19 mouse cellular contexts compared by ENCODE assay signal in the genomic region with DNA sequence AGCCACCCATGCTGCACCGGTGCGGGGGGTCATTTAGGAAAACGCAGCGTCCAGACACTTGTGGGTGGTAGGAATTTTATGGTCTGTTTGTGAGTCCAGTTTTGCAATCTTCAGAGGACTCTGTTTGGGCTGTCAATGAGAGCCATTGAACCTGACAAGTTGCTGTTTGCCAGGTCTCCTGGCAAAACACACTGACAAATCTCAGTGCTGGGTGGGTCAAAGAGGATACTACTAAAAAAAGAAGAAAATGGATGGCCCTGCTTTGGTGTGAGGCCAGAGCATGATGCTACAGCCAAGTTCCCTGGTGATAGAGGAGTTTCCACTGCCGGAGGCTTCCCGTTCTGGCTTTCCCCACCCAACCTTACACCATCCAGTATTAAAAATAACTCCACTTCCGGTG. TPM values are rescaled to one million over a fixed set of nuclear protein-coding genes. Genes with fewer than 3 reads are reported as not detected.
DNase-seq lines count a peak whose midpoint lies in the region; ATAC-seq and TF ChIP-seq lines count a peak whose summit lies in the region.
"Had no signal": no experiment of that assay in that cellular context is flagged by ENCODE, and none has a peak within 500 bp of the region (broad histone marks: within the 10 kb centered on the region; RNA-seq: fewer than 3 reads in every experiment).

No protein-coding gene starts in this region.

- DNase-seq in adrenal gland, adult 2 months, result peak; percentile 15
- DNase-seq in adrenal gland, adult 18-20 months (ENCODE audit: low spot score in 2 of 2), result no peak
- peak; percentile 84 for DNase-seq in liver, adult 2 months (ENCODE audit: extremely low read depth, low read depth, low spot score)
- no peak for DNase-seq in liver, embryonic 11.5 days (ENCODE audit: low spot score)
- DNase-seq in heart, postnatal 14 days, result peak; percentile 5 to 23
- peak; percentile 67 for DNase-seq in lung, postnatal 10 days
- DNase-seq in forebrain, embryonic 11.5 days (ENCODE audit: low spot score), result no peak
- no peak for DNase-seq in limb, embryonic 10.5 days (ENCODE audit: low spot score)
- DNase-seq: adrenal gland, adult 8-10 months; cerebellum, adult 11-12 months; cerebellum, postnatal 36 days had no signal

- no peak overlapping the region for H3K9ac ChIP-seq in liver, adult 2 months (ENCODE audit: low read depth, low read length)
- no peak overlapping the region for H3K9ac ChIP-seq in liver, embryonic 11.5 days (ENCODE audit: low read depth, low read length)
- no peak overlapping the region for H3K9ac ChIP-seq in forebrain, embryonic 11.5 days (ENCODE audit: low read length)
- H3K9ac ChIP-seq: forebrain, embryonic 15.5 days; heart, embryonic 13.5 days; hindbrain, embryonic 12.5 days; kidney, embryonic 15.5 days; liver, embryonic 15.5 days had no signal

- ATAC-seq in liver, embryonic 11.5 days (replicated peaks; ENCODE audit: low FRiP score), result no peak
- no peak for ATAC-seq in forebrain, embryonic 11.5 days (replicated peaks; ENCODE audit: low FRiP score)
- ATAC-seq: forebrain, embryonic 15.5 days had no signal

- no peaks in the 10 kb centered on the region for H3K79me2 ChIP-seq in liver, adult 2 months (ENCODE audit: control insufficient read depth, insufficient read depth, low read length)

- no peak for TF ChIP-seq CTCF in liver, adult 2 months (IDR thresholded peaks at IDR 0.05; ENCODE audit: low read depth, low read length)

- peaks cover 13% of the 10 kb centered on the region for H3K4me1 ChIP-seq in liver, adult 2 months (ENCODE audit: control insufficient read depth, insufficient read depth, low read length)
- no peaks in the 10 kb centered on the region for H3K4me1 ChIP-seq in liver, embryonic 11.5 days (replicated peaks; ENCODE audit: control insufficient read depth, insufficient read depth, low read length)
- no peaks in the 10 kb centered on the region for H3K4me1 ChIP-seq in forebrain, embryonic 11.5 days (replicated peaks; ENCODE audit: control insufficient read depth, insufficient read depth, low read length)
- no peaks in the 10 kb centered on the region for H3K4me1 ChIP-seq in limb, embryonic 10.5 days
- H3K4me1 ChIP-seq: embryonic facial prominence, embryonic 10.5 days; forebrain, embryonic 15.5 days; heart, embryonic 13.5 days; hindbrain, embryonic 12.5 days; kidney, embryonic 15.5 days; liver, embryonic 15.5 days; midbrain, embryonic 10.5 days had no signal

- H3K27ac ChIP-seq in liver, adult 2 months (replicated peaks; ENCODE audit: insufficient read depth, low read depth, low read length), result no peak overlapping the region
- no peak overlapping the region for H3K27ac ChIP-seq in liver, embryonic 11.5 days (ENCODE audit: low read depth, low read length)
- no peak overlapping the region for H3K27ac ChIP-seq in forebrain, embryonic 11.5 days (ENCODE audit: low read depth, low read length)
- no peak overlapping the region for H3K27ac ChIP-seq in limb, embryonic 10.5 days
- H3K27ac ChIP-seq: embryonic facial prominence, embryonic 10.5 days; forebrain, embryonic 15.5 days; heart, embryonic 13.5 days; hindbrain, embryonic 12.5 days; kidney, embryonic 15.5 days; liver, embryonic 15.5 days; midbrain, embryonic 10.5 days had no signal

- H3K4me3 ChIP-seq in liver, adult 2 months (ENCODE audit: insufficient read depth, low read depth, low read length), result no peak overlapping the region
- H3K4me3 ChIP-seq in liver, embryonic 11.5 days (ENCODE audit: low read depth, low read length), result no peak overlapping the region
- H3K4me3 ChIP-seq in forebrain, embryonic 11.5 days (ENCODE audit: low read depth, low read length), result no peak overlapping the region
- no peak overlapping the region for H3K4me3 ChIP-seq in limb, embryonic 10.5 days
- H3K4me3 ChIP-seq: embryonic facial prominence, embryonic 10.5 days; forebrain, embryonic 15.5 days; heart, embryonic 13.5 days; hindbrain, embryonic 12.5 days; kidney, embryonic 15.5 days; liver, embryonic 15.5 days; midbrain, embryonic 10.5 days had no signal

- H3K9me3 ChIP-seq in liver, embryonic 11.5 days (ENCODE audit: control insufficient read depth, low read length), result no peaks in the 10 kb centered on the region
- H3K9me3 ChIP-seq in forebrain, embryonic 11.5 days (ENCODE audit: control insufficient read depth, low read length), result no peaks in the 10 kb centered on the region
- no peaks in the 10 kb centered on the region for H3K9me3 ChIP-seq in limb, embryonic 10.5 days (replicated peaks)
- H3K9me3 ChIP-seq: embryonic facial prominence, embryonic 10.5 days; forebrain, embryonic 15.5 days; heart, embryonic 13.5 days; hindbrain, embryonic 12.5 days; kidney, embryonic 15.5 days; liver, embryonic 15.5 days; midbrain, embryonic 10.5 days had no signal

- TF ChIP-seq POLR2A in liver, adult 2 months (IDR thresholded peaks at IDR 0.05; ENCODE audit: extremely low read depth, insufficient read depth, low read length), result no peak

- intact Hi-C loops in heart, postnatal 14 days (cut with DNase I), result no loop called here

- no peaks in the 10 kb centered on the region for H3K36me3 ChIP-seq in liver, adult 2 months (ENCODE audit: control insufficient read depth, insufficient read depth, low read length)
- H3K36me3 ChIP-seq in liver, embryonic 11.5 days (ENCODE audit: control insufficient read depth, insufficient read depth, low read length), result no peaks in the 10 kb centered on the region
- H3K36me3 ChIP-seq in forebrain, embryonic 11.5 days (ENCODE audit: control insufficient read depth, insufficient read depth, low read length), result no peaks in the 10 kb centered on the region
- H3K36me3 ChIP-seq in limb, embryonic 10.5 days, result no peaks in the 10 kb centered on the region
- H3K36me3 ChIP-seq: embryonic facial prominence, embryonic 10.5 days; forebrain, embryonic 15.5 days; heart, embryonic 13.5 days; hindbrain, embryonic 12.5 days; kidney, embryonic 15.5 days; liver, embryonic 15.5 days; midbrain, embryonic 10.5 days had no signal

- no peaks in the 10 kb centered on the region for H3K27me3 ChIP-seq in liver, adult 2 months (ENCODE audit: control insufficient read depth, insufficient read depth, low read length)
- no peaks in the 10 kb centered on the region for H3K27me3 ChIP-seq in liver, embryonic 11.5 days (replicated peaks; ENCODE audit: control insufficient read depth, insufficient read depth, low read length)
- H3K27me3 ChIP-seq in forebrain, embryonic 11.5 days (ENCODE audit: control insufficient read depth, insufficient read depth, low read length), result no peaks in the 10 kb centered on the region; the same call in 1 of the 2 replicates
- peaks cover 99% of the 10 kb centered on the region for H3K27me3 ChIP-seq in limb, embryonic 10.5 days (ENCODE audit: low read depth, poor library complexity, severe bottlenecking)
- H3K27me3 ChIP-seq: forebrain, embryonic 15.5 days; heart, embryonic 13.5 days; liver, embryonic 15.5 days had no signal

- no peak overlapping the region for H3K4me2 ChIP-seq in liver, embryonic 11.5 days
- H3K4me2 ChIP-seq in forebrain, embryonic 11.5 days (ENCODE audit: low read depth, low read length, severe bottlenecking), result no peak overlapping the region
- H3K4me2 ChIP-seq: forebrain, embryonic 15.5 days; heart, embryonic 13.5 days; hindbrain, embryonic 12.5 days; kidney, embryonic 15.5 days; liver, embryonic 15.5 days had no signal

- 20% methylated on average over 7 of the region's 7 CpGs for WGBS in liver, adult 2 months
- WGBS in liver, embryonic 11.5 days, result 80% methylated on average over 7 of the region's 7 CpGs
- 89% methylated on average over 7 of the region's 7 CpGs for WGBS in forebrain, embryonic 11.5 days
- WGBS in limb, embryonic 10.5 days, result 76% methylated on average over 7 of the region's 7 CpGs

RNA-seq across cellular contexts. Expression of gene Adgrg2, which starts 27.9 kb away (rescaled TPM):
- total RNA-seq in adrenal gland, adult 2 months (2021), result 1 to 10 TPM; 3.9 to 4.8 TPM
- polyA plus RNA-seq in adrenal gland, adult 2 months (2012; rRNA removed), result 0.65 and 1.00 TPM in 2 replicates
- total RNA-seq in adrenal gland, adult 18-20 months (2021), result 1 to 10 TPM; 5.3 to 5.6 TPM
- 0.20 and 0.55 TPM in 2 replicates for total RNA-seq in liver, adult 2 months (2014; rRNA removed)
- 0.01 and 0.09 TPM in 2 replicates for polyA plus RNA-seq in liver, adult 2 months (2012; rRNA removed)
- 0.11 and 0.47 TPM in 2 replicates for polyA plus RNA-seq in liver, embryonic 11.5 days (2014; fragmentation: Nextera tagmentation; extraction: Ambion mirVana)
- total RNA-seq in heart, postnatal 14 days (2021), result 1 to 10 TPM; 1.1 to 1.6 TPM
- 0.79 and 1.1 TPM in 2 replicates for polyA plus RNA-seq in forebrain, embryonic 11.5 days (2014; fragmentation: Nextera tagmentation; extraction: Ambion mirVana)
- polyA plus RNA-seq in limb, embryonic 10.5 days (2016; fragmentation: Nextera tagmentation; extraction: Ambion mirVana), result 0.06 and 0.36 TPM in 2 replicates
- total RNA-seq: MEL had no signal

Comparison
In these comparisons a context has a peak if more than half of its experiments do, and no peak if none do; other contexts are left out.
1. DNase-seq: peak in adrenal gland, adult 2 months (single experiment), liver, adult 2 months (single experiment), heart, postnatal 14 days (2 of 2) and lung, postnatal 10 days (single experiment); none in adrenal gland, adult 18-20 months (0 of 2), liver, embryonic 11.5 days (single experiment), forebrain, embryonic 11.5 days (single experiment) and limb, embryonic 10.5 days (single experiment).